Mouse (Mus musculus) limb, embryonic 14.5 days (tissue): ENCODE measurements at regions not wholly inside any gene's neighbourhood (a gene's known extent, or its start where the extent isn't known, plus 50 kb on each side); places are given as distances from the start of the nearest gene placed in this dataset.

Source experiments
- ATAC-seq: fragments of 200-750 bp; cut with Nextera tagmentation; 2 replicates; pipeline ENCODE4 v1.8.0; 2017; ENCODE audit warnings: low read depth, moderate number of reproducible peaks, moderate TSS enrichment; ENCODE audit not compliant: low FRiP score
- DNase-seq: peaks from one replicate; pipeline ENCODE4 v3.0.0-alpha.2; 2015; ENCODE audit warnings: low spot score
- H3K27ac ChIP-seq: fragments of 300-500 bp; sonication (generic); replicated peaks from 2 replicates; pipeline ENCODE4 v1.5.1; 2014; ENCODE audit warnings: low read depth, mild to moderate bottlenecking, low read length, moderate library complexity, mixed read lengths
- H3K27me3 ChIP-seq: fragments of 300-500 bp; sonication (generic); 2 replicates; pipeline ENCODE4 v1.6.1; 2014; ENCODE audit warnings: low read length, mixed read lengths; ENCODE audit not compliant: control insufficient read depth, insufficient read depth
- H3K36me3 ChIP-seq: fragments of 300-500 bp; sonication (generic); 2 replicates; pipeline ENCODE4 v1.6.1; 2014; ENCODE audit warnings: mild to moderate bottlenecking, low read length, moderate library complexity, mixed read lengths; ENCODE audit not compliant: control insufficient read depth, insufficient read depth
- H3K4me1 ChIP-seq: fragments of 300-500 bp; sonication (generic); 2 replicates; pipeline ENCODE4 v1.6.1; 2014; ENCODE audit warnings: antibody characterized with exemption, low read length, mixed read lengths; ENCODE audit not compliant: control insufficient read depth, insufficient read depth
- H3K4me2 ChIP-seq: fragments of 300-500 bp; sonication (generic); replicated peaks from 2 replicates; pipeline ENCODE4 v1.6.1; 2014; ENCODE audit warnings: low read depth, mild to moderate bottlenecking, low read length, moderate library complexity; ENCODE audit not compliant: severe bottlenecking
- H3K4me3 ChIP-seq: fragments of 300-500 bp; sonication (generic); replicated peaks from 2 replicates; pipeline ENCODE4 v1.5.1; 2014; ENCODE audit warnings: low read length
- H3K9ac ChIP-seq: fragments of 300-500 bp; sonication (generic); 2 replicates; pipeline ENCODE4 v1.6.1; 2014; ENCODE audit warnings: mild to moderate bottlenecking, low read depth, low read length, moderate library complexity; ENCODE audit not compliant: severe bottlenecking
- H3K9me3 ChIP-seq: fragments of 300-500 bp; sonication (generic); 2 replicates; pipeline ENCODE4 v1.6.1; 2016; ENCODE audit warnings: low read length; ENCODE audit not compliant: control insufficient read depth
- POLR2A ChIP-seq: fragments of 200-500 bp; IDR thresholded peaks from 2 replicates; pipeline ENCODE4 v1.8.0; 2012; ENCODE audit warnings: inconsistent platforms, mild to moderate bottlenecking, moderate library complexity, borderline replicate concordance; ENCODE audit not compliant: insufficient read depth, insufficient read length; ENCODE audit errors: extremely low read depth
- WGBS: fragments of 180-500 bp; shearing (Covaris S2); extraction: QIAGEN DNeasy Blood & Tissue Kit; methylation state at CpG from one replicate; pipeline ENCODE4 v1.1.7; 2014; 5-methylcytosine and 5-hydroxymethylcytosine counted together

GRCm38 (mm10) chr10:120561821-120562220, 85.6 kb upstream of the Hmga2 start:
- 93% methylated on average over 5 of the region's 5 CpGs for WGBS
- ATAC-seq, result no peak

GRCm38 (mm10) chr10:120557850-120558447, 81.7 kb upstream of the Hmga2 start:
- TF ChIP-seq POLR2A, result no peak
- no peak overlapping the region for H3K4me2 ChIP-seq
- no peaks in the 10 kb centered on the region for H3K36me3 ChIP-seq
- H3K9ac ChIP-seq, result no peak overlapping the region
- ATAC-seq (no peak), DNase-seq (no peak)
- 39% methylated on average over 10 of the region's 10 CpGs for WGBS
- 0 out of 2 replicates have a peak, but pooled peaks cover 5% of the 10 kb centered on the region for H3K4me1 ChIP-seq
- H3K27ac ChIP-seq, result no peak overlapping the region
- H3K9me3 ChIP-seq, result no peaks in the 10 kb centered on the region
- no peaks in the 10 kb centered on the region for H3K27me3 ChIP-seq
- H3K4me3 ChIP-seq, result no peak overlapping the region

More at GRCm38 (mm10) chr10:120561821-120562220, 85.6 kb upstream of the Hmga2 start:
- no peak overlapping the region for H3K4me3 ChIP-seq
- no peak for DNase-seq
- H3K4me1 ChIP-seq, result peaks cover 15% of the 10 kb centered on the region; the same call in 1 of the 2 replicates
- no peak overlapping the region; the same call in 1 of the 2 replicates for H3K4me2 ChIP-seq
- no peaks in the 10 kb centered on the region for H3K9me3 ChIP-seq
- H3K27ac ChIP-seq, result no peak overlapping the region
- H3K9ac ChIP-seq, result no peak overlapping the region
- H3K36me3 ChIP-seq, result no peaks in the 10 kb centered on the region
- no peaks in the 10 kb centered on the region for H3K27me3 ChIP-seq
- TF ChIP-seq POLR2A, result no peak

GRCm38 (mm10) chr10:120556116-120556515, 79.8 kb upstream of the Hmga2 start:
- H3K36me3 ChIP-seq, result no peaks in the 10 kb centered on the region
- ATAC-seq (no peak), DNase-seq (no peak)
- no peaks in the 10 kb centered on the region for H3K9me3 ChIP-seq
- no peak for TF ChIP-seq POLR2A
- 0 out of 2 replicates have a peak, but pooled peaks cover 7% of the 10 kb centered on the region for H3K4me1 ChIP-seq
- no peak overlapping the region for H3K4me3 ChIP-seq
- no peaks in the 10 kb centered on the region for H3K27me3 ChIP-seq
- 77% methylated on average over 9 of the region's 9 CpGs for WGBS
- no peak overlapping the region for H3K9ac ChIP-seq
- no peak overlapping the region for H3K27ac ChIP-seq
- H3K4me2 ChIP-seq, result no peak overlapping the region

DNA sequence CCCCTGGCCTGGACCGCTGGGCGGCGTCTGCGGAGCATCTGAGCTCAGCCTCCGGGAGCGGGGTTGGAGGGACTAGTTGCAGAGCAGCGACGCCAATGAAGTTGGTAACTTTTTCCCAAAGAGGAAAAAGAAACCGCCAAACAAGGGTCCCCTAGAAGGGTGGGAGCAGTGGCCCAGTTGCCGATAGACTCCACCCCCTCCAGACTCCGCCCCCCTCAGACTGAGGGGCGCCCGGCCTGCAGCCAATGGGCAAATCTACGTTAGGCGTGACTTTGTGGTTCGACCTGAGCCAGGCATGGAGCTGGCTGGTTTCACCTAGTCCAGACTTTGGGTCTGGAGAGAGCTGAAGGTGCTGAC, 76.8 kb upstream of the Hmga2 start:
- Histone ChIP-seq H3K27ac (peak overlapping the region; percentile 90), H3K4me3 (peak overlapping the region; percentile 56), H3K9me3 (no peaks in the 10 kb centered on the region), H3K36me3 (no peaks in the 10 kb centered on the region), H3K4me2 (peak overlapping the region; percentile 100), H3K27me3 (no peaks in the 10 kb centered on the region), H3K4me1 (0 out of 2 replicates have a peak, but pooled peaks cover 4% of the 10 kb centered on the region), H3K9ac (peak overlapping the region; percentile 73)
- 1% methylated on average over 16 of the region's 16 CpGs for whole genome bisulfite sequencing
- DNase-seq (peak; percentile 72), ATAC-seq (peak; percentile 72)
- no peak for TF ChIP-seq POLR2A

DNA sequence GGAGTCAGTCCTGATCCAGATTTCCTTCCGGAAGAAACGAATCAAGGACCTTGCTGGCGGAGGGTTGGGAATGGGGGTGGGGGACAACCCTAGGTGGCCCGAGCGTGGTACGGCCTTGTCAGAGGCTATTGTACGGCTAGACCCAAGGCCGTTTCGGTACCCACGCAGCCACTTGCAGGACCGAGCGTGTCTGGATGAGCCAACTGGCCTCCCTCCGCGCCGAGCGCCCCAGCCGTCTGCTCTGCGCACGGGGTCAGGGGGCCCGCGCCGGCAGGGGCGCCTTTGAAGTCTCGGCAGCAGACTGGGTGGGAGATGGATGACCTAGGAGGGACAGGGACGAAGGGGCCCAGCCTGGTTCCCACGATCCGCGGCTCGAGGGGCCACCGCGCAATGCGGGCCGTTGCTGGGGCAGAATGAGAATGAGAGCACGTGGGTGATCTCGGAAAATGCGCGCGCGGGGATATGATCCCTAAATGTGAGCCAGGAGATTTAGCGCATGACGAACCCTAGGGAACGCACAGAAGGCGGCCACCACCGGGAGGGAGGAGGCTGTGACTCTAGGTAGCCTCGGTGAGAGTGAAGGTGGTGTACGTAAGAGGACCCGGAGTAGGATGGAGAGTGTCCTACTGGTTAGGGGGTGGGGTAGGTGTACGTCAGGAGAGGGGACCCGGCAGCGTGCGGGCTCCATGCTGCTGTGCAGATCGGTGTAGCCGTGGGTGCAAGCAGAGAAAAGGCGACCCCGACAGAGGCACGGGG, 76.2 kb upstream of the Hmga2 start:
- H3K9me3 ChIP-seq, result no peaks in the 10 kb centered on the region
- peak overlapping the region; percentile 56 for H3K4me3 ChIP-seq
- TF ChIP-seq POLR2A, result 0 out of 2 replicates have a peak, but pooled peaks have one; percentile 10
- DNase-seq, result peak; percentile 45
- 0 out of 2 replicates have a peak, but pooled peaks cover 3% of the 10 kb centered on the region for H3K4me1 ChIP-seq
- H3K27ac ChIP-seq, result peak overlapping the region; percentile 90
- H3K9ac ChIP-seq, result peak overlapping the region; percentile 73
- peak; percentile 58 for ATAC-seq
- no peaks in the 10 kb centered on the region for H3K27me3 ChIP-seq
- H3K4me2 ChIP-seq, result peak overlapping the region; percentile 100
- no peaks in the 10 kb centered on the region for H3K36me3 ChIP-seq
- WGBS, result under 1% methylated on average over 56 of the region's 56 CpGs
